Mouse (Mus musculus) spleen, adult 2 months (tissue): ENCODE measurements around the gene Tax1bp3.

Source experiments
- CTCF ChIP-seq: fragments of 200-500 bp; IDR thresholded peaks from 2 replicates; pipeline ENCODE4 v1.5.1; 2011; ENCODE audit warnings: mild to moderate bottlenecking, inconsistent platforms; ENCODE audit not compliant: insufficient read depth, insufficient read length, insufficient replicate concordance; ENCODE audit errors: extremely low read depth
- POLR2A ChIP-seq: fragments of 200-500 bp; IDR thresholded peaks from 2 replicates; pipeline ENCODE4 v1.6.1; 2011; ENCODE audit warnings: low read depth, low read length, inconsistent platforms

DNA sequence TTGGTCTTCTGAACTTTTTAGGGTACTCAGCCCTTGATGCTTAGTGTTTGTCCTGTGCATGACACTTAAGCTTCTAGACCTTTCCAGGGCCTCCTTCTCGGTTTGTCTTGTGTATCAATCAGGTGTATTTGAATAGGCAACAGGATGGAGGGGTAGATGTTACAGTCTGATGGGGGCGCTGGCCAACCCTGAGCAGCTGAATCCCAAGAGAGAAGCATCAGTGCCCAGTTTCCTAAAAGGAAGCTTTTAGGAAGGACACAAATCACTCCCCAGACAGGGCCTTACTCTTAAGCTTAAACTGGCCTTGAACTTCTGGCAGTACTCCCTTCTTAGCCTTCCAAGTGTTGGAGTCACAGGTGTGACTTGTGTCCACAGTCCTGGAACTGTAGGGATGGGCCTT lies 1.0 kb downstream of the Tax1bp3 start:
- TF ChIP-seq CTCF (no peak), POLR2A (no peak)
